Mouse (Mus musculus) heart, postnatal 0 days (tissue): ENCODE data around the gene Lypd4. TPM values are rescaled to one million over a fixed set of nuclear protein-coding genes. Genes with fewer than 3 reads are reported as not detected.

Source experiments
- ATAC-seq: fragments of 200-750 bp; cut with Nextera tagmentation; 2 replicates; pipeline ENCODE4 v1.8.0; 2017; ENCODE audit warnings: low read depth, moderate number of reproducible peaks, moderate library complexity; ENCODE audit not compliant: insufficient read depth
- DNase-seq: peaks from one replicate; pipeline ENCODE4 v3.0.0-alpha.2; 2016; ENCODE audit warnings: low spot score
- H3K27ac ChIP-seq: fragments of 300-500 bp; sonication (generic); 2 replicates; pipeline ENCODE4 v1.5.1; 2014; ENCODE audit warnings: low read depth, mild to moderate bottlenecking
- H3K27me3 ChIP-seq: fragments of 300-500 bp; sonication (generic); 2 replicates; pipeline ENCODE4 v1.6.1; 2014; ENCODE audit warnings: low read length, mixed read lengths; ENCODE audit not compliant: control insufficient read depth, insufficient read depth
- H3K36me3 ChIP-seq: fragments of 300-500 bp; sonication (generic); replicated peaks from 2 replicates; pipeline ENCODE4 v1.6.1; 2014; ENCODE audit warnings: low read length, mixed read lengths; ENCODE audit not compliant: control insufficient read depth, insufficient read depth
- H3K4me1 ChIP-seq: fragments of 300-500 bp; sonication (generic); 2 replicates; pipeline ENCODE4 v1.6.1; 2014; ENCODE audit warnings: antibody characterized with exemption; ENCODE audit not compliant: control insufficient read depth, insufficient read depth
- H3K4me2 ChIP-seq: fragments of 300-500 bp; sonication (generic); 2 replicates; pipeline ENCODE4 v1.6.1; 2014; ENCODE audit warnings: low read depth, mild to moderate bottlenecking, low read length, moderate library complexity
- H3K4me3 ChIP-seq: fragments of 300-500 bp; sonication (generic); 2 replicates; pipeline ENCODE4 v1.5.1; 2014; ENCODE audit warnings: low read depth, low read length
- H3K9ac ChIP-seq: fragments of 300-500 bp; sonication (generic); replicated peaks from 2 replicates; pipeline ENCODE4 v1.6.1; 2014; ENCODE audit warnings: low read depth, low read length, mixed read lengths
- H3K9me3 ChIP-seq: fragments of 300-500 bp; sonication (generic); replicated peaks from 2 replicates; pipeline ENCODE4 v1.6.1; 2016; ENCODE audit warnings: low read length; ENCODE audit not compliant: control insufficient read depth
- CTCF ChIP-seq: IDR thresholded peaks from 2 replicates; pipeline ENCODE4 v1.5.1; 2016; ENCODE audit warnings: antibody characterized with exemption, control low read depth, low read depth
- EP300 ChIP-seq: IDR thresholded peaks from 2 replicates; pipeline ENCODE4 v1.6.1; 2016; ENCODE audit warnings: antibody characterized with exemption, low read depth
- WGBS: fragments of 180-500 bp; shearing (Covaris S2); extraction: QIAGEN DNeasy Blood & Tissue Kit; methylation state at CpG from one replicate; pipeline ENCODE4 v1.1.7; 2014; 5-methylcytosine and 5-hydroxymethylcytosine counted together
- polyA plus RNA-seq: library from polyadenylated mRNA; unstranded; fragments of >200 nt; fragmentation: Nextera tagmentation; extraction: Ambion mirVana; gene quantifications from 2 replicates; pipeline ENCODE4 v1.2.1, GENCODE M21; 2015
- total RNA-seq: library from RNA; depleted of rRNA; stranded (reverse); fragments of >200 nt; gene quantifications from 2 replicates; pipeline ENCODE4 v1.2.3, GENCODE M21; 2014; ENCODE audit warnings: low replicate concordance

The Lypd4 gene
- total and polyA plus RNA-seq, 2 experiments from 2014 or later = not detected

DNA sequence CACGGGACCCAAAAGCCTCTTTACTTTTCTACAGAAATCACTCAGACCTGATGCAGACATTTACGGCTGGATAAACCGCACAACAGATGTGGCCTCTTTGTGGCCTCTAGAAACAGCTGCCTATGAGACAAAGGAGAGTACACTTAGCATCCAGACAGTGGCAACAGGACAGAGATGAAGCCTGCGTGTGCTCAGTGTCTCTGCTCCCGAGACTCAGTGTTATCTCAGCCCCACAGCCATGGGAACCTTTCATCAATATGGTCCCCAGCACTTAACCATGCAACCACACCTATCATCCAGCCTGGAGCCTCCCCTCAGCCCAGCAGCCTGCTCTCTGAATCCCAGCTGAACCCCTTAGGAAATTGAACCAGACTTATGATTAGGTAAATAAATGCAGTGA is 10.5 kb downstream of the Lypd4 start:
- no peak overlapping the region for H3K27ac ChIP-seq
- no peaks in the 10 kb centered on the region for H3K36me3 ChIP-seq
- DNase-seq (no peak), ATAC-seq (no peak)
- no peak overlapping the region for H3K4me3 ChIP-seq
- no peak overlapping the region for H3K4me2 ChIP-seq
- H3K9ac ChIP-seq = no peak overlapping the region
- H3K4me1 ChIP-seq = no peaks in the 10 kb centered on the region
- TF ChIP-seq CTCF (no peak), EP300 (no peak)
- WGBS = 64% methylated on average over 5 of the region's 5 CpGs
- no peaks in the 10 kb centered on the region for H3K9me3 ChIP-seq
- H3K27me3 ChIP-seq = no peaks in the 10 kb centered on the region

DNA sequence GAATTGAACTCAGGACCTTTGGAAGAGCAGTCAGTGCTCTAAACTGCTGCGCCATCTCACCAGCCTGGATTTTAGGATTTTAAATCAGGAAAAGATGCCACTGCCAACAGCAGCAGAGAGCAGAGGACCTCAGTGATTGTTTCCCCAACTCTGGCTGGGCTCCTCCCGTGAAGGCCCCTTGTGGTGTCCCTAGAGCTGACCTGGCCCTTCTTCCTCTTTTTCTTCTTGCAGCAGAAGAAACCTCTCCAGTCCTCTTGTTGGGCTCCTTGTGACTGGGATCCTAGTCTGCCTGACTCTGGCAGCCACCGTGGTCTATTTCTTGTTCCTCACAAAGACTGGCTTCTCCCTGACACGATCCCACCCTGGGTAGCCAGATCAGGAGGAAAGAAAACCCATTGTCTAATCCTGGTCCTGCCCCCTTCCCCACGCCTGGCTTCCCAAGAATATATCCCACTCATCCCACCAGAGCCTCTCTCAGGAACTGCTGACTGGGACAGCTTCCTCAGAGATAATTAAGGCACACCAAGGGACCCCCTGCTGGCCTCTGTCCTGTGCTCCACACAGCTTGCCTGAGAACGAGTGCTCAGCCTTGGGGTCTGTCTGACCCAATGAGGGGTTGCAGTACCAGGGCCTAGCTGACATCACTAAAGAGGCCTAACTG is 13.2 kb downstream of the Lypd4 start:
- TF ChIP-seq CTCF = no peak
- no peak for TF ChIP-seq EP300
- no peak for ATAC-seq
- 40% methylated on average over 6 of the region's 6 CpGs for WGBS

DNA sequence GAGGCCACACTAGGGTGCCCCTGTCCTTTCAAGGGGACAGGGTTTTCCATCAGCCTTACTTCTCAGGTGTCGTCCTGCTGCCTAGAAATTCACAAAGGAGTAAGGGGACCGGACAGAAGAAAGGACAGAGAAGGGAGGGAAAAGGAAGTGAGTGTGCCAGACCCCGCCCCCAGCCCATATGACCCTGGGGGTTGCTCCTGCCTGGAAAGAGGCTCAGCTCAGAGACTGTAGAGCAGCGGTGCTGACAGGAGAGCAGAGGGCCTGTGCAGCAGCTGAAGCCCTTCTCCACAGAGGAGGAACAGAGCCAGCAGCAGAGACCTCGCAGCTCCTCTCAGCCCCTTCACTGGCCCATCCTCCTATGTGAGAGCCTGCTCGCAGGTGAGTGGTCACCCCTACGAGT is 16.0 kb downstream of the Lypd4 start:
- H3K27ac ChIP-seq = no peak overlapping the region
- H3K9ac ChIP-seq = no peak overlapping the region

More for the DNA sequence above, 13.2 kb downstream of the Lypd4 start:
- H3K9me3 ChIP-seq = no peaks in the 10 kb centered on the region
- H3K36me3 ChIP-seq = no peaks in the 10 kb centered on the region
- no peak overlapping the region for H3K27ac ChIP-seq
- H3K4me2 ChIP-seq = no peak overlapping the region
- no peaks in the 10 kb centered on the region for H3K4me1 ChIP-seq
- no peak overlapping the region for H3K4me3 ChIP-seq
- H3K9ac ChIP-seq = no peak overlapping the region
- DNase-seq = no peak
- no peaks in the 10 kb centered on the region for H3K27me3 ChIP-seq

DNA sequence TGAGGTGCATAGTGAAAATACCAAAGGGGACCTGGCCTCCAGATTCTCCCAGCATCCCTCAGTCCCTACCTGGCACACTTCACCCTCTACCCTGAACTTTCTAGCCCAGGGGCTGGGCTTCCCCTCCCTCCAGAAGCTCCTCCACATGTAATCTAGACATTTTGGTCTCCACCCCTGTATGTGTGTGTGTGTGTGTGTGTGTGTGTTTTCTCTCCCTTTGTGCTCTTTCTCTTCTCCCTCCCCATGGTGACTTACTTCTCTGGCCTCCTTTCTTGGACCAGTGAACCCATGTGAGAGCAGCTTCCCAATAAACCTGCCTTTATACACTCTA is 16.5 kb downstream of the Lypd4 start:
- H3K27ac ChIP-seq = no peak overlapping the region
- H3K27me3 ChIP-seq = no peaks in the 10 kb centered on the region
- H3K9me3 ChIP-seq = no peaks in the 10 kb centered on the region
- DNase-seq = no peak
- no peak overlapping the region for H3K4me3 ChIP-seq
- no peaks in the 10 kb centered on the region for H3K36me3 ChIP-seq
- H3K4me1 ChIP-seq = no peaks in the 10 kb centered on the region
- TF ChIP-seq EP300 (no peak), CTCF (no peak)
- no peak overlapping the region for H3K9ac ChIP-seq
- no peak overlapping the region for H3K4me2 ChIP-seq
- ATAC-seq = no peak

More for the DNA sequence above, 16.0 kb downstream of the Lypd4 start:
- no peak overlapping the region for H3K4me2 ChIP-seq
- no peaks in the 10 kb centered on the region for H3K9me3 ChIP-seq
- H3K27me3 ChIP-seq = no peaks in the 10 kb centered on the region
- DNase-seq = no peak
- no peak for TF ChIP-seq EP300
- 25% methylated on average over 7 of the region's 7 CpGs for WGBS
- no peaks in the 10 kb centered on the region for H3K36me3 ChIP-seq
- no peaks in the 10 kb centered on the region for H3K4me1 ChIP-seq
- H3K4me3 ChIP-seq = no peak overlapping the region
- ATAC-seq = no peak

DNA sequence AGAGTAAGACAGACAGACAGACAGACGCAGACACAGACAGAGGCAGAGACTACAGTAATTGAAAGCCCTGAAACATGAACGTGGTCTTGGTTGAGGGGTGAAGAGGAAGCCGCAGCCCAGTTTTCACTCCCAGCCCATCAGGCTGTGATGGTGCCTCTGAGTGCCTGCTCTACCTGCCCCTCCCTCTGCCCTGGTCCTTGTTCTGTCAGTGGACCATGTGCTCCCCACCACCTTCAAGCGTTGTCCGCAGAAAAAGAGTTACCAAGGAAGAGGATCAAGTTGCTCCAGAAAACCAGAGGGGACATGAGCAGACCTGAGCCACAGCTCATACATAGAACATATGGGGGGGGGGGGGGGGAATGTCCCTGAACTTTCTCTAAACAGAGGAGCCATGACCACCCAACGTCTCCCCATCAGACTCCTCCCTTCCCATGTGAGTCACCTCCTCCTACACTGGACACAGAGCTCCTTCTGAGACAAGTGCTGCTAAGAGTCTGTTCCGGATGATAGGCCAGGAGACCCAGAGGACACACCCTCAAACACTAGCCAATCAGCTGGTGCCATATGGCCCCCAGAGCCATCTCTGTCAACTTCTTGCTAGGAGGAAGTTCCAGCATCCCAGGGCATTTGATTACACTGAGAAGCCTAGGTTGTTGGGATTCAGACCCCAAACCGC is 17.0 kb downstream of the Lypd4 start:
- Histone ChIP-seq H3K36me3 (no peaks in the 10 kb centered on the region), H3K4me3 (no peak overlapping the region), H3K9ac (no peak overlapping the region), H3K4me2 (no peak overlapping the region), H3K4me1 (no peaks in the 10 kb centered on the region), H3K27ac (no peak overlapping the region), H3K9me3 (no peaks in the 10 kb centered on the region), H3K27me3 (no peaks in the 10 kb centered on the region)
- ATAC-seq (no peak), DNase-seq (no peak)
- WGBS = 64% methylated on average over 8 of the region's 8 CpGs
- TF ChIP-seq EP300 = no peak
- TF ChIP-seq CTCF = no peak
